Comparison of ENCODE assay signal across 11 mouse cellular contexts in genomic region chr7:37689561-37690305, GRCm38 (mm10).
DNase-seq lines count a peak whose midpoint lies in the region; ATAC-seq lines count a peak whose summit lies in the region.
"Had no signal": no experiment of that assay in that cellular context is flagged by ENCODE, and none has a peak within 500 bp of the region (broad histone marks: within the 10 kb centered on the region; RNA-seq: fewer than 3 reads in every experiment).

No protein-coding gene starts in this region.

- 33% methylated on average over 23 of the region's 23 CpGs for WGBS in embryonic facial prominence, embryonic 13.5 days
- 9% methylated on average over 23 of the region's 23 CpGs for WGBS in hindbrain, embryonic 15.5 days
- WGBS in neural tube, embryonic 14.5 days, result 12% methylated on average over 23 of the region's 23 CpGs
- WGBS in kidney, embryonic 15.5 days, result 70% methylated on average over 23 of the region's 23 CpGs

- H3K4me2 ChIP-seq in embryonic facial prominence, embryonic 13.5 days, result peak overlapping the region; percentile 35
- H3K4me2 ChIP-seq in hindbrain, embryonic 15.5 days, result peak overlapping the region; percentile 48
- peak overlapping the region; percentile 19; the same call in 1 of the 2 replicates for H3K4me2 ChIP-seq in neural tube, embryonic 14.5 days (ENCODE audit: low read depth, low read length)
- no peak overlapping the region for H3K4me2 ChIP-seq in kidney, embryonic 15.5 days

- no peak for ATAC-seq in embryonic facial prominence, embryonic 13.5 days (ENCODE audit: insufficient number of reproducible peaks, insufficient read depth, low FRiP score, low TSS enrichment, low read depth)
- no peak for ATAC-seq in hindbrain, embryonic 15.5 days (ENCODE audit: low FRiP score, low read depth)
- no peak for ATAC-seq in neural tube, embryonic 14.5 days (ENCODE audit: low read depth)
- ATAC-seq in kidney, embryonic 15.5 days (replicated peaks; ENCODE audit: low FRiP score), result no peak
- ATAC-seq in inflammation-experienced regulatory T-cells, adult 6 months, result no peak
- ATAC-seq: Patski had no signal

- H3K27me3 ChIP-seq in embryonic facial prominence, embryonic 13.5 days, result no peaks in the 10 kb centered on the region; the same call in 1 of the 2 replicates
- no peaks in the 10 kb centered on the region for H3K27me3 ChIP-seq in hindbrain, embryonic 15.5 days
- no peaks in the 10 kb centered on the region for H3K27me3 ChIP-seq in neural tube, embryonic 14.5 days (ENCODE audit: control insufficient read depth, insufficient read depth, low read length)
- no peaks in the 10 kb centered on the region for H3K27me3 ChIP-seq in kidney, embryonic 15.5 days
- H3K27me3 ChIP-seq: Patski had no signal

- DNase-seq in heart, adult 11 months, result peak; percentile 46
- DNase-seq in heart, postnatal 25 days (ENCODE audit: low spot score), result no peak
- DNase-seq in urinary bladder, postnatal 10 days (ENCODE audit: low spot score), result no peak
- DNase-seq: heart, adult 2 months; lung, postnatal 36 days had no signal

- H3K27ac ChIP-seq in embryonic facial prominence, embryonic 13.5 days, result no peak overlapping the region
- H3K27ac ChIP-seq in hindbrain, embryonic 15.5 days (replicated peaks), result peak overlapping the region; percentile 72
- no peak overlapping the region for H3K27ac ChIP-seq in neural tube, embryonic 14.5 days (ENCODE audit: low read depth, low read length)
- no peak overlapping the region for H3K27ac ChIP-seq in kidney, embryonic 15.5 days
- H3K27ac ChIP-seq: heart, adult 2 months had no signal

- H3K36me3 ChIP-seq in embryonic facial prominence, embryonic 13.5 days, result no peaks in the 10 kb centered on the region
- no peaks in the 10 kb centered on the region for H3K36me3 ChIP-seq in hindbrain, embryonic 15.5 days
- H3K36me3 ChIP-seq in neural tube, embryonic 14.5 days (ENCODE audit: control insufficient read depth, insufficient read depth, low read length), result no peaks in the 10 kb centered on the region
- no peaks in the 10 kb centered on the region for H3K36me3 ChIP-seq in kidney, embryonic 15.5 days

- H3K9ac ChIP-seq in embryonic facial prominence, embryonic 13.5 days, result no peak overlapping the region
- 0 out of 2 replicates have a peak overlapping the region, but pooled peaks have one; percentile 15 for H3K9ac ChIP-seq in hindbrain, embryonic 15.5 days
- H3K9ac ChIP-seq in neural tube, embryonic 14.5 days (replicated peaks; ENCODE audit: low read depth, low read length), result no peak overlapping the region
- H3K9ac ChIP-seq in kidney, embryonic 15.5 days, result no peak overlapping the region

- H3K4me1 ChIP-seq in embryonic facial prominence, embryonic 13.5 days, result peaks cover 21% of the 10 kb centered on the region
- peaks cover 30% of the 10 kb centered on the region for H3K4me1 ChIP-seq in hindbrain, embryonic 15.5 days (replicated peaks)
- H3K4me1 ChIP-seq in neural tube, embryonic 14.5 days (ENCODE audit: control insufficient read depth, insufficient read depth, low read length), result peaks cover 26% of the 10 kb centered on the region
- H3K4me1 ChIP-seq in kidney, embryonic 15.5 days, result peaks cover 3% of the 10 kb centered on the region; the same call in 1 of the 2 replicates

- no peak overlapping the region for H3K4me3 ChIP-seq in embryonic facial prominence, embryonic 13.5 days
- 0 out of 2 replicates have a peak overlapping the region, but pooled peaks have one; percentile 3 for H3K4me3 ChIP-seq in hindbrain, embryonic 15.5 days
- H3K4me3 ChIP-seq in neural tube, embryonic 14.5 days (ENCODE audit: low read depth, low read length), result no peak overlapping the region
- H3K4me3 ChIP-seq in kidney, embryonic 15.5 days (replicated peaks), result no peak overlapping the region
- H3K4me3 ChIP-seq: heart, adult 2 months had no signal

- H3K9me3 ChIP-seq in embryonic facial prominence, embryonic 13.5 days, result no peaks in the 10 kb centered on the region
- H3K9me3 ChIP-seq in hindbrain, embryonic 15.5 days, result no peaks in the 10 kb centered on the region
- H3K9me3 ChIP-seq in neural tube, embryonic 14.5 days (ENCODE audit: control insufficient read depth, low read length), result no peaks in the 10 kb centered on the region
- no peaks in the 10 kb centered on the region for H3K9me3 ChIP-seq in kidney, embryonic 15.5 days (replicated peaks)

- intact Hi-C loops in heart, postnatal 25 days (cut with DNase I), result no loop called here
